Mouse (Mus musculus) CH12F3 (cell line): ENCODE measurements around the gene Fga.

Source experiments
- in situ Hi-C: fragments of 300-500 bp; cut with MboI; formaldehyde crosslinking; loops from 2 replicates; pipeline ENCODE4 v1.14.3; 2020; ENCODE audit warnings: low sequenced_read_pairs

Gene Fga

GRCm38 (mm10) chr3:83076563-83076962 lies 50.7 kb downstream of the Fga start:
- in situ Hi-C loops, result no loop called here

GRCm38 (mm10) chr3:83080567-83081055 lies 54.7 kb downstream of the Fga start:
- in situ Hi-C loops, result no loop called here
